Mouse (Mus musculus): Measurements from ENCODE around the gene Sec14l1.
A peak's percentile ranks its signal among the peaks of the same experiment; 100 is the strongest.

The Sec14l1 gene

DNA sequence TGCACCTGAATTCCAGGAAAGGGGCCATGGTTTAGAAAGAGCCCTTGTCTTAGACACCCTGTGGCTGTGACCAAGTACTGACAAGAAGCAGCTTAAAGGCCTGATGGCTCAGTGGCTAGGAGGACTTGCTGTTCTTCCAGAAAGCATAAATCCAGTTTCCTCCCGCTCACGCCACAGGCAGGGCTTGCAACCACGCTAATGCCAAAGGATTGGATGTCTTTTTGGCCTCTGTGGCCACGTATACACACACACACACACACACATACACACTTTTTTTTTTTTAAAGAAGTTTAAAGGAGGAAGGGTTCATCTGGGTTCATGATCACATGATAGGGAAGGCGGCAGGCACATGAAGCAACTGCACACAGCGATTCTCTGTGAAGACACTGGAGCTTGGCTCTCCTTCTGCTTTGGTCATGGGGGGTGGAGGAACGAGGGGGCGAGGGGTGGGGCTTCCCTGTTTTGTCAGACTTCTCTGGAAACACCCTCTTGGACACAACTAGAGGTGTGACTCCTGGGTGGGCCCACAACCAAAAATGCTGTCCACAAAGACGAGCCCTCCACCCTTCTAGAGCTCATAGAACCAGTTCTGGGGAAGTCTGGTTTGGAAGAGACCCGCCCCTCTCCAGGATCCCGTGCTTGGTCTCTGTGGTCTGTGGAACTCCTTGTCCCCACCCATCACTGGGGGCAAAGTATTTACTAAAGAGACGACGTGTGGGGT, 26.5 kb upstream of the Sec14l1 start:
- DNase-seq (ENCODE audit: low read depth, low spot score), result no peak

- DNase-seq (ENCODE audit: low read depth, low spot score), result no peak
These were observed 25.1 kb upstream of the Sec14l1 start for GRCm38 (mm10) chr11:117089673-117090419.

DNA sequence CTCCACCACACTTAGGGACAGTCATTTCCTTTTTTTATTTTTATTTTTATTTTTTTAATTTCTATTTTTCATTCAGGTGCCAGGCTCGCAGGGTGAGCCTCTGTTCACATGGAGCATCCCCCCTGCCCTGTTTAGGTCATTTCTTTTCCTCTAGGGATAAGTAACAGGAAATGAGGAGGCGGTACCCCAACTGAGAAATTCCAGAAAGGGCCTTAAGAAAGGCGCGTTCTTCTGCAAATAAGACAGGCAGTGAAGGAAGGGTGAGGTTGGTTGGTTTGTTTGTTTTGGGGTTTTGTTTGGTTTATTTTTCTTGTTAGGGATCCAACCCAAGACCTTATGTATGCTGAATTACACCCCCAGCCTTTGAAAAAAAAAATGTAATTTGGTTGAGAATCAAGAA, 23.6 kb upstream of the Sec14l1 start:
- DNase-seq (ENCODE audit: low read depth, low spot score), result no peak

DNA sequence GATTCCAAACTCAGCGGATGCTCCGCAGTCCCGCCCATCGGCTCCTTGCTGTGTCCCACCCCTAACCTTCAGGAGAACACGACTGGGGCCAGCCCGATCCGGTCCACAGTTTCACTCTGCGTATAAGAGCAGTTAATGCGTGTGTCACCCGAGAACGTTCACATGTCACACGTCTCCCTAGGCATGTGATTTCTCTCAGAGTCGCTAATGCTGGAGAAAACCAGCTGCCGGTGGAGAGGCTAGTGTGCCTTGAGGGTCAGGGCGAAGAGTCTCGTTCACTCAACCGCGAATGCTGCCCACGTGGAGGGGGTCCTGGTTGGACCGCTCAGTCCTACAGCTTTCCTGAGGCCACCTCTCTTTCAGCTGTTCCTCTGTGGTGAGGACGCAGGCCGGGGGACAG, 23.1 kb upstream of the Sec14l1 start:
- no peak for DNase-seq (ENCODE audit: low read depth, low spot score)

GRCm38 (mm10) chr11:117092711-117093110, 22.3 kb upstream of the Sec14l1 start:
- DNase-seq (ENCODE audit: low read depth, low spot score), result no peak

DNA sequence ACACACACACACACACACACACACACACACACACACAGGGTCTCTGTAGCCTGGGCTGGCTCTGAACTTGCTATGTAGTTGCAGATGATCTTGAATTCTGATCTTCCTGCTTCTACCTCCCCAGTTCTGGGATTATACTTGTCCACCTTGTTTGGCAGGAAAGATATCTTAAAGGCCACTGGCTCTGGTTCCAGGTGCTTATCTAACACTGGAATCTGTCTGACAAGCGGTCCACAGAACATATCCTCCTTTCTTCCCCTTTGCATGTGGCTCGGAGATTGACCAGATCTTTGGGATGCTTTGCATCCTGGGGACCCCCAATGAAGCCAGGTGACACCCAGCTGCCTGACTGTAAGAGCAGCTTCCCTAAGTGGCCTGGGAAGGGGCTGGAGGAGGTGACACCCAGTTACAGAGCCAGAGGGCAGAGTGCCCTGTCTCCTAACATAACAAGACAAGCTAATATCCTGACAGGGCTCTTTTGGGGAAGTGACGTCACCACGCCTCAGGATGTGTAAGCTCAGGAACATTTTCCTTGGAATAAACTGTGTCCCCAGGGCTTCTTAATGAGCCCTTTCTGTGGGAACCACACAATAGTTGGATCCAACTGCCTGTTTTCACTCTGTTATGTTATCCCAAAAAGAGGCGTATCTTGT, 20.9 kb upstream of the Sec14l1 start:
- no peak for DNase-seq (ENCODE audit: low read depth, low spot score)

DNA sequence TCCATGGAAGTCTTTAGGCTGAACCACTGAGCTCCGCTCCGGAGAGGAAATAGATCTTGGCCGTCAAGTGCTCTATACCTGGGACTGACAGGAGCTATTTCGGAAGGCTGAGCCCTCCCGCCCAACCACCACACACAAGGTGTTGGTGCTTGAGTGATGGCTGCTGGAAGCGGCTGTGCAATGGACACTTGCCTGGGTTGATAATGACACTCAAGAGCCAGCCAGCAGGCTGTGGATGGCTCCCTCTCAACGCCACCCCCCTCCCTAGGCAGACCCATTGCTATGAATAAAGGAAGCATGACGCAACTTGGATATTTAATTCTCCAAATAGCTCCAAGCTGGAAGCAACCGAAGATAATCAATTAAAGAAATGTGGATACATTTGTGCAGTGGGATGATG, 20.3 kb upstream of the Sec14l1 start:
- DNase-seq (ENCODE audit: low read depth, low spot score), result no peak

- DNase-seq (ENCODE audit: low read depth, low spot score), result no peak
These were observed 17.9 kb upstream of the Sec14l1 start for GRCm38 (mm10) chr11:117097021-117097420.

- no peak for DNase-seq (ENCODE audit: low read depth, low spot score)
These were observed 16.8 kb upstream of the Sec14l1 start for GRCm38 (mm10) chr11:117098155-117098554.

DNA sequence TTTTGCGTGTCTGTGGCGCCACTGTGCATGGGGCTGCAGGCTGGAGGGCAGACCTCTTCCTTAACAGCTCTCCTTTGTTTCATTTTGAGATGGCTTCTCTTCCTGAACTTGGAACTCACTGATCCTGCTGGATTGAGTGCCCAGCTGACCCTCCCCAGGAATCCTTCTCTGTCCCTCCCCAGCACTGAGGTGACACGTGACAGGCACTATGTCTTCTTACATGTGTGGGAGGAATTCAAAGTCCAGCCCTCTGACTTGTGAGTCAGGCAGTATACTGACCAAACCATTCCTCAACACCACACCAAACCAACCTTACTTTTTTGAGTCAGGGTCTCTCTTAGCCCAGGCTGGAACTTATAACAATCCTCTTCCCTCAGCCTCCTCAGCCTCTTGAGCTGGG, 16.2 kb upstream of the Sec14l1 start:
- DNase-seq (ENCODE audit: low read depth, low spot score), result no peak

- no peak for DNase-seq (ENCODE audit: low read depth, low spot score)
These were observed 15.6 kb upstream of the Sec14l1 start for GRCm38 (mm10) chr11:117099372-117099771.

DNA sequence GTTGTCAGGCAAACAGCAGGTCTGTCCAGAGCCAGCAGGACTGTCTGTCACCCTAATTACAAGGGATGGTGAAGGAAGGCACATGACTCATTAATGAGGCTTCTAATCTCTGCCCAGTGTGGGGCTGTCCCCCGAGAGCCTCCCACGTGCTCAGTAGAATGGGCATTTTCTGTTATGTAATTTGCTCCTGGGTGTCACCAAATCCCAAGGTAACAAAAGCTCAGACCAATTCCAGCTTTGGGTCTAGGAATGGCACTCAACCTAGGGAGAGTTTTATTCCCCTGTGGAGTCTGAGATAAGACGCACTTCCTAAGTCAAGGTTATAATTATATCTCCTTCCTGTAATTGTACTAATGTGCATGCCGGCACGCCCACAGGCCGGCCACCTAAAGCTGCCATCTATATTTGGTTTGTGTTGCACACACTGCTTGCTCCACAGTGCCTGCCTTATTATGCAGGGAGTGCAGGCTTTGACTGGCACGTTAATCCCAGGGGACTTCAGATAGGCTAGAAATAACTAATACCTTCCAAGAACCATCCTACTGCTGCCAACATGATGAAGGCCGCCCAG, 13.5 kb upstream of the Sec14l1 start:
- no peak for DNase-seq (ENCODE audit: low read depth, low spot score)

- DNase-seq (ENCODE audit: low read depth, low spot score), result no peak
These were observed 12.8 kb upstream of the Sec14l1 start for GRCm38 (mm10) chr11:117101925-117102717.

DNA sequence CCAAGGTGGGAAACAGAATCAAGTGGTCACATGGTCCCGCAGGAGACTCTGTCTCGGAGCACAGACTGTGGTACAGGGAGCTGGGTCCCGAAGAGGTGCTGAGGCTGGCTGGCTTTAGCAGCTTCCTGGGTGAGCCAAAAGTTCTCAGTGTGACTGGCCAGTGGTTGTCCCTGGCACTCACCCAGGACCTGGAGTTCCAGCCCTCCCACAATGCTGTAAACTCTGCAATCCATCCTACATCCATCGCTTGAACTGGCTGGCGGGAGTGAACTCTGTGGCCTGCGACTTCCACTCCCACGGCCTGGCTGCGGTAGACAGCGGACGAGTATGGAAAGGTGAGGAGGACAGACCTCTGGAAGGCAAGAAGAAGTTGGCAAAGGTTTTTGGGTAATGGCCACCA, 11.4 kb upstream of the Sec14l1 start:
- peak; percentile 70 for DNase-seq (ENCODE audit: low read depth, low spot score)

- no peak for DNase-seq (ENCODE audit: low read depth, low spot score)
These were observed 10.8 kb upstream of the Sec14l1 start for GRCm38 (mm10) chr11:117104044-117104757.

GRCm38 (mm10) chr11:117105315-117105714, 9.7 kb upstream of the Sec14l1 start:
- DNase-seq (ENCODE audit: low read depth, low spot score), result no peak

DNA sequence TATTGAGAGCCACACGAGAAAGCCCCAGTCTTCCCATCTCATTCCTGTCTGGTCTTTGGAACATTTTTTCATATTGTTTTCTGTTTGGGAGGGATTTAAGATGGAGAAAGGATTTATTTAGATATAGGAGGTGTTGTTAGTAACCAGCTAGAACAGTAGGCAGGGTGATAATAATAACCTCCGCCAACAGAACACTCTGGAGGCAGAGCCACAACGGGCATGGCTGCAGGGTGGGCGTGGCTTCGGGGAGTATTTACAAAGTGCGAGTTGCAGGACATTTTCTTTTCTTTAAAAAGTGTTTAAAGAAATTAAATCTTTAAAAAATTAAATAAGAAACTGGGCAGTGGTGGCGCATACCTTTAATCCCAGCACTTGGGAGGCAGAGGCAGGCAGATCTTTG, 9.1 kb upstream of the Sec14l1 start:
- DNase-seq (ENCODE audit: low read depth, low spot score), result no peak

- no peak for DNase-seq (ENCODE audit: low read depth, low spot score)
These were observed 8.2 kb upstream of the Sec14l1 start for GRCm38 (mm10) chr11:117106633-117107334.

- DNase-seq (ENCODE audit: low read depth, low spot score), result no peak
These were observed 7.1 kb upstream of the Sec14l1 start for GRCm38 (mm10) chr11:117107837-117108236.

GRCm38 (mm10) chr11:117108595-117108994, 6.4 kb upstream of the Sec14l1 start:
- DNase-seq (ENCODE audit: low read depth, low spot score), result peak; percentile 93

Data from 3T3-L1 (cell line).